Mouse (Mus musculus) stomach, embryonic 15.5 days (tissue): Measurements from ENCODE around the gene Atf5. TPM values are rescaled to one million over a fixed set of nuclear protein-coding genes. Genes with fewer than 3 reads are reported as not detected.
A peak's percentile ranks its signal among the peaks of the same experiment; 100 is the strongest.

Source experiments
- ATAC-seq: fragments of 200-750 bp; cut with Nextera tagmentation; 2 replicates; pipeline ENCODE4 v1.8.0; 2017; ENCODE audit warnings: low read depth, moderate number of reproducible peaks, moderate TSS enrichment; ENCODE audit not compliant: insufficient read depth, low FRiP score
- H3K27ac ChIP-seq: fragments of 300-500 bp; sonication (generic); 2 replicates; pipeline ENCODE4 v1.5.1; 2015; ENCODE audit warnings: mild to moderate bottlenecking, inconsistent platforms
- H3K27me3 ChIP-seq: fragments of 300-500 bp; sonication (generic); replicated peaks from 2 replicates; pipeline ENCODE4 v1.6.1; 2015; ENCODE audit warnings: inconsistent platforms
- H3K36me3 ChIP-seq: fragments of 300-500 bp; sonication (generic); 2 replicates; pipeline ENCODE4 v1.6.1; 2015; ENCODE audit warnings: inconsistent platforms
- H3K4me1 ChIP-seq: fragments of 300-500 bp; sonication (generic); 2 replicates; pipeline ENCODE4 v1.6.1; 2015; ENCODE audit warnings: inconsistent platforms
- H3K4me2 ChIP-seq: fragments of 300-500 bp; sonication (generic); 2 replicates; pipeline ENCODE4 v1.6.1; 2015; ENCODE audit warnings: mild to moderate bottlenecking, inconsistent platforms
- H3K4me3 ChIP-seq: fragments of 300-500 bp; sonication (generic); replicated peaks from 2 replicates; pipeline ENCODE4 v1.5.1; 2015; ENCODE audit warnings: inconsistent platforms
- H3K9ac ChIP-seq: fragments of 300-500 bp; sonication (generic); 2 replicates; pipeline ENCODE4 v1.6.1; 2015; ENCODE audit warnings: inconsistent platforms
- H3K9me3 ChIP-seq: fragments of 300-500 bp; sonication (generic); 2 replicates; pipeline ENCODE4 v1.6.1; 2016; ENCODE audit warnings: inconsistent platforms
- WGBS: fragments of 180-500 bp; shearing (Covaris S2); methylation state at CpG from one replicate; pipeline ENCODE4 v1.1.7; 2015; 5-methylcytosine and 5-hydroxymethylcytosine counted together
- polyA plus RNA-seq: library from polyadenylated mRNA; unstranded; fragments of >200 nt; fragmentation: Nextera tagmentation; extraction: Ambion mirVana; gene quantifications from 2 replicates; pipeline ENCODE4 v1.2.1, GENCODE M21; 2015

Atf5 gene
- polyA plus RNA-seq = 5.3 and 6.4 TPM in 2 replicates

DNA sequence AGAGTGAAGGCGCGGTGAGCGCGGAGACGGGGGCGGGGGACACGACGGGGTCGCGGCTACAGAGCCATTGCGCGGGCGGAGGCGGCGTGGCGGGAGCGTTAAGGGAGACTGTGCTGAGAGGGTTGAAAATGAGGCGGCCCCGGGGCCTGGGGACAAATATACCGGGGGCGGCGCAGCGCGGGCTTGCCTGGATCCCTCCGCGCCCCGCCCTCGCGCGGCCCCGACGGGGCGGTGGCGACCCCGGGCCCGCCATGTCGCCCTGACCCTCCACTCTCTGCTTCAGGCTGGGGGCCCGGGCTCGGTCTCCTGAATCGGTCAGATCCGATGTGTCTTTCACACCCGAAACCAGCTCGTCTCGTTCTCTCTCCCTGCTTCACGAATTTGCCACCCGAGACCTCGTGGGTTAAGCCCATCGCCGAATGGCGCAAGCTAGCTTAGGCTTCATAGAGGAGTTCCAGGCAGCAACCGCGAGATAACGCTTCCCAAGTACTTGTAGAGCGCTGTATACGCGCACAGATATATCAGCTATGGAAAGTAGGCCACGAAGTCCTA, at the start of gene Atf5:
Atf5 (minus strand) TSS at position 189 of the 552 bp plus-strand sequence.
- peak; percentile 13 for ATAC-seq
- under 1% methylated on average over 52 of the region's 57 CpGs for WGBS
- Histone ChIP-seq H3K27me3 (no peaks in the 10 kb centered on the region), H3K4me2 (peak within 1 kb of the TSS; percentile 82), H3K4me1 (peaks cover 39% of the 10 kb centered on the region), H3K4me3 (peak within 1 kb of the TSS; percentile 88), H3K9ac (peak within 1 kb of the TSS; percentile 95), H3K9me3 (no peaks in the 10 kb centered on the region), H3K36me3 (no peaks in the 10 kb centered on the region; the same call in 1 of the 2 replicates), H3K27ac (peak within 1 kb of the TSS; percentile 98)

DNA sequence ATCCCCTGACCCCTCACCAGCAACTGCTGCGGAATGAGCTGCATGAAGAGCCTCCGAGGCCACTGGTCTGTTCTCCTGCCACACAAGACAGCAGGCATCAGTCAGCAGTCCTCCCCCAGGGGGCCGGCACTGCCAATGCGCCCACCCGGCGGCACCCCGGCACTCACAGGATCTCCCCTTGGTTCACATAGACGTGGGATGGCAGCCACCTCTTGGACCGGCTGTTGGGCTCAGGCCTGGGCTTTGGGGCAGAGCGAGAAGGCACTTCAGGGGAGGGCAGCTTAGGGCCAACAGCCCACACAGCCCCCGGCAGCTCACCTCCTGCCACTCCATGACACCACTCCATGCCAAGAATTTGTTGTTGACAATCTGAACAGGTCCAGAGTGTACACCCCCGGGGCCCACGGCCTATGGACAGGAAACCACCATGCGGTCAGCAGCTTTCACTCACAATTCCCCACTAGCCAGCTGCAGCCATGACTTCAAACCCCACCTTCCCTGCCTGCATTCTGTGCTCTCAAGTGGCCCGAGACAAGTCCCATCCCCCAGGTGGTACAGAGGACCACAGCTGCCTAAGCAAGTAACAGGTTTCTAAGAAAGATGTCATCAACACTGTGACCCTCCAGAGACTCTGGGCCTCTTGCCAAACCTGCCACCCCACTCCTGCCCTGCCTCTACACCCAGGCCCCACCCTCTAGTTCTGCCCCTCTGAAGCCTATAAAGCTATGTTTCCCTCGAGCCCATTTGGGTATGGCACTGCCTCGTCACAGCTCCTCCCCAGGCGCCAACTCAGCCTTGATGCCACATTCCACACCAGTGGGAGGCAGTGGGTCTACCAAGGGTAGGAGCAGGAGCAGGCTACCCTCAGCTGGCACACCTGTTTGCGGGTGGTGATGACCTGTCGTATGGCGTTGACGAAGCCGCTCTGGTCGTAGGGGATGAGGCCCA, 48.4 kb upstream of the Atf5 start:
- H3K27me3 ChIP-seq = no peaks in the 10 kb centered on the region
- no peak overlapping the region for H3K4me3 ChIP-seq
- H3K9ac ChIP-seq = no peak overlapping the region
- 77% methylated on average over 24 of the region's 24 CpGs for WGBS
- H3K36me3 ChIP-seq = peaks cover 38% of the 10 kb centered on the region
- no peak for ATAC-seq
- H3K4me2 ChIP-seq = 0 out of 2 replicates have a peak overlapping the region, but pooled peaks have one; percentile 81
- H3K9me3 ChIP-seq = no peaks in the 10 kb centered on the region
- 0 out of 2 replicates have a peak overlapping the region, but pooled peaks have one; percentile 80 for H3K27ac ChIP-seq
- peaks cover 53% of the 10 kb centered on the region for H3K4me1 ChIP-seq

DNA sequence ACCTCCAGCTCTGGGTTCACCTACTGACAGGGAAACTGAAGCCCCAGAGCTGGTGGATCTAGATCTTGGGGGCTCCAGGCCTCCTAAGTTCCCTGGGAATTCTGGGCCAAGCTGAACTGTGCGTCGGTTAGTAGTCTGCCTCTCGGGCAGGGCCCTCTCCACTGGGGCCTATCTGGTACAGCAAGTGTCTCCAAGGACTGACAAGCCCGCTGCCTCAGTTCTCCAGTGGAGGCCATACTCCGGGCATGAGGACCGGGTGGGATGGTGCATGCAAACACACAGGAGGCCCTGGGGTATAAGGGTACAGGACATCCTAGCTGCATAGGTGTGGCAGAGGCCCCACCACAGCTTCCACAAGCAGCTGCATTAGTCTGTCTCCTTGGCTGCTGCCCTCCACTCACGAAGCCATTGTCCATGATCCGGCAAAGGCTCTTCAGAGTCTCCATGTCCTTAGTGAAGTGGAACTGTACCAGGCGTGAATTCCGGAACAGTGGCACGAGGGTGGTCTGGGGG, 47.6 kb upstream of the Atf5 start:
- 0 out of 2 replicates have a peak overlapping the region, but pooled peaks have one; percentile 13 for H3K27ac ChIP-seq
- no peak overlapping the region for H3K4me2 ChIP-seq
- peaks cover 38% of the 10 kb centered on the region for H3K36me3 ChIP-seq
- WGBS = 79% methylated on average over 11 of the region's 11 CpGs
- H3K9ac ChIP-seq = no peak overlapping the region
- H3K27me3 ChIP-seq = no peaks in the 10 kb centered on the region
- H3K9me3 ChIP-seq = no peaks in the 10 kb centered on the region
- no peak overlapping the region for H3K4me3 ChIP-seq
- H3K4me1 ChIP-seq = peaks cover 53% of the 10 kb centered on the region
- no peak for ATAC-seq

DNA sequence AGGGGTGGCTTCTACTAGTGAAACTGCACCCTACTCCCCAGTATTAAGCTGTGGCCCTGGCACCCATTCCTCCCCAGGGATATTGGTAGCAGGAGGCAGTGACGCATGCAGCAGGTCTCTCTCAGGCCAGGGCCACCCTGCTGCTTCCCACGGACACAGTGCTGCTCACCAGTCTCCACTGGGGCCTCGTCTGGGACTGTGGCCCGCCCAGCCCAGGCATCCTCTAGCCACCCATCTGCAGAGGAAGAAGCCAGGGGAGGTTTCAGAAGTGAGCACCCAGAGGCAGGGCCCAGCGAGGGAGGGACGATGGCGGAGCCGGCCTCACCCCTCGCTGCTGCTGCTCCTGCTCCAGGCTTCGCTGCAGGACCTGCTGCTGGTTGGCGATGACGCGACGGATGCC, 46.8 kb upstream of the Atf5 start:
- no peak overlapping the region for H3K9ac ChIP-seq
- no peak overlapping the region for H3K27ac ChIP-seq
- peaks cover 56% of the 10 kb centered on the region for H3K4me1 ChIP-seq
- WGBS = 84% methylated on average over 14 of the region's 14 CpGs
- H3K9me3 ChIP-seq = no peaks in the 10 kb centered on the region
- H3K36me3 ChIP-seq = peaks cover 38% of the 10 kb centered on the region
- no peaks in the 10 kb centered on the region for H3K27me3 ChIP-seq
- H3K4me3 ChIP-seq = no peak overlapping the region
- ATAC-seq = no peak
- H3K4me2 ChIP-seq = no peak overlapping the region

DNA sequence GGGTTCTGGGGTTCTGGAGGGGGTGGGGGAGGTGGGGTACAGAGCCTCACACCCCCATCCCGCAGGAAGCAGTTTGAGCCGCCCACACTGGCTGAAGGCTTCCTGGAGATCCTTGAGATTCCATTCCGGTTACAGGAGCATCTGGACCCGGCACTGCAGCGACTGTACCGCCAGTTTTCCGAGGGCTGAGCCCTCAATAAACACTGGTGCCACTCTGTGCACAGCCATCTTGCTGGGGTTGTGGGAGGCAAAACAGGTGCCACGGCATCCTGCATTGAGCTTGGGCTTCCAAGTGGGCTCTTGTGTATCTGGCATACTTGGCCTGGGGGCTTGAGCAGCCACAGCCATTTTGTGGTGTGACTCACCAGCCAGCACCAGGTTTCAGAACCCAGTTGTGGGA, 46.0 kb upstream of the Atf5 start:
- Histone ChIP-seq H3K27ac (no peak overlapping the region), H3K36me3 (peaks cover 38% of the 10 kb centered on the region), H3K4me3 (no peak overlapping the region), H3K4me2 (no peak overlapping the region), H3K9me3 (no peaks in the 10 kb centered on the region), H3K9ac (no peak overlapping the region), H3K4me1 (peaks cover 56% of the 10 kb centered on the region), H3K27me3 (no peaks in the 10 kb centered on the region)
- ATAC-seq = no peak
- 77% methylated on average over 8 of the region's 8 CpGs for WGBS

DNA sequence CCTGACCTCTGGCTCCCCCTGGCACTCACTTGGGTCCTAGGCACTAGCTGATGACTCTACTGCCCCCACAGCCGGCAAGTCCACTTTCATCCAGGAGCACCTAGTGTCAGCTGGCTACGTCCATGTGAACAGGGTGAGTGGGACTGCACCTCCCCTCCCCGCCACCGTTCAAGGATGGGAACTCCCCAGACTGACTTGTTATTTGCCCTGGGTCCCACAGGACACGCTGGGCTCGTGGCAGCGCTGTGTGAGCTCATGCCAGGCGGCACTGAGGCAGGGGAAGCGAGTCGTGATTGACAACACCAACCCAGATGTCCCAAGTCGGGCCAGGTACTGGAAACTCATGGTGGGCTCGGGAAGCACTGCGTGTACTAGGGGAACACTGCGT, 45.0 kb upstream of the Atf5 start:
- Histone ChIP-seq H3K4me2 (no peak overlapping the region), H3K27ac (peak overlapping the region; percentile 61; the same call in 1 of the 2 replicates), H3K27me3 (no peaks in the 10 kb centered on the region), H3K4me1 (peaks cover 49% of the 10 kb centered on the region), H3K9me3 (no peaks in the 10 kb centered on the region), H3K9ac (no peak overlapping the region), H3K36me3 (peaks cover 38% of the 10 kb centered on the region), H3K4me3 (no peak overlapping the region)
- no peak for ATAC-seq
- 76% methylated on average over 14 of the region's 14 CpGs for WGBS

DNA sequence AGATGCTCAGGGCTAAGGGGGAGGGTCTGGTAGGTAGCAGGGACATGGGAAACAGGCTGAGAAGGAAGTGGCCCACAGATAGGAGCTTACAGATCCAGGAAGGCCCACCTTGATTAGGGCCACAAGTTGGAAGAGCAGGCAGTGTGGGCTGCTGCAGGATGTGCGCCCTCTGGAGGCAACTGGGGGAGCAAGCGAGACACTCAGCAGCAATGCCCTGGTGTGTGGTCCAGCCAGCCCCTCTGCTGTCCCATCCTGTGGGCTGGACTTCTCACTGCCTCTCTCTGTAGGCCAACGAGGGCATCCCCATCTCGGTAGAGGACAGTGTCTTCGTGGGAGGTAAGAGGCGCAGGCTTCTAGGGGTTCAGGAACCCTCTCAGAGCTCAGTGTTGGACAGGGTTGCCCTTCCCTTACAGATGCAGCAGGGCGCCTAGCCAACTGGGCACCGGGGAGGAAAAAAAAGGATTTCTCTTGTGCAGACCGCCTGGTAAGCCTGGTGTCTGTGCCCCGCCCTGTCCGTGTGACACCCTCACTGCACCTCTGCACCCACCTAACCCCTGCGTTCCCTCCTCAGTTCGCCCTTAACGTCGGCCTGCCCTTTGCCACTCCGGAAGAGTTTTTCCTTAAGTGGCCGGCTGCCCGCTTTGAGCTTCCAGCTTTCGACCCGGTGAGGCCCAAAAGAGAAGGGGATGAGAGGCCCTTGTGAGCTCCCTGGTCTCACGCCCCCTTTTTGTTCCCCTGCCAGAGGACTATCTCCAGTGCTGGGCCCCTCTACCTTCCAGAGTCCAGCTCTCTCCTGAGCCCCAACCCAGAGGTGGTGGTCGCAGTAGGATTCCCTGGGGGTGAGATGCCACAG, 44.3 kb upstream of the Atf5 start:
- WGBS = 52% methylated on average over 22 of the region's 22 CpGs
- Histone ChIP-seq H3K27ac (peak overlapping the region; percentile 61; the same call in 1 of the 2 replicates), H3K36me3 (peaks cover 38% of the 10 kb centered on the region), H3K27me3 (no peaks in the 10 kb centered on the region), H3K9ac (no peak overlapping the region), H3K4me3 (no peak overlapping the region), H3K9me3 (no peaks in the 10 kb centered on the region), H3K4me2 (no peak overlapping the region), H3K4me1 (peaks cover 45% of the 10 kb centered on the region)
- ATAC-seq = peak; percentile 25

DNA sequence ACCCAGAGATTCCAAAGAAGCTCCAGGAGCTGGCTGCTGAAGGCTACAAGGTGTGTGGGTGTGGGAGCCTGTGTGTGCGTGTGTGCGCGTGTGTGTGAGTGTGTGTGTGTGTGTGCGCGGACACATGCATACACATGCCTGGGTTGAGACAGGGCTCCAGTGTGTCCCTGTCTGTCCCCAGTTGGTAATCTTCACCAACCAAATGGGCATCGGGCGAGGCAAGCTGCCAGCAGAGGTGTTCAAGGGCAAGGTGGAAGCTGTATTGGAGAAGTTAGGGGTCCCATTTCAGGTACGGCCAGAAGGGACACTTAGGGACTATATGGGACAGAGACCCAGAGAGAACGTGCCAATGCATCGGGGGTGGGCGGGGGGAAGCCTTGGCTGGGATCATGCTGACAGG, 43.4 kb upstream of the Atf5 start:
- 90% methylated on average over 11 of the region's 11 CpGs for WGBS
- Histone ChIP-seq H3K36me3 (peaks cover 36% of the 10 kb centered on the region), H3K9ac (no peak overlapping the region)

DNA sequence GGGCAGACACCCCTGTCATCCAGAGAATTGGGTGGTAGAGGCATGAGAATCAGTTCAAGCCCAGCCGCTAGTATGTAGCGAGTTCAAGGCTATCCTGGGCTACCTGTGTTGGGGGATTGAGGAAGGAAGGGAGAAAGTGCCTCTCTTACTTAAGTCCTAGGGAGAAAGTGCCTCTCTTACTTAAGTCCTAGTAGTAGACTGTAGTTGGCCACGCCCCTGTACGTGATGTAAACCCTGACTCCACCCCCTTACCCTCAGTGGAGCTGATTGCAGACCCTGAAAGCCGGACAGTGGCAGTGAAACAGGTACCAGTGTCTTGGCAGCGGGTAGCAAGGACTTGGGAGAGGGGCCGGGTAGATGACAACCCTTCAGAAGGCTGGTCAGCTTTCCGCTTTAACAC, 41.4 kb upstream of the Atf5 start:
- no peak for ATAC-seq
- H3K9ac ChIP-seq = no peak overlapping the region
- H3K4me1 ChIP-seq = peaks cover 52% of the 10 kb centered on the region
- H3K9me3 ChIP-seq = no peaks in the 10 kb centered on the region
- H3K36me3 ChIP-seq = peaks cover 16% of the 10 kb centered on the region
- 21% methylated on average over 8 of the region's 8 CpGs for WGBS
- H3K4me2 ChIP-seq = peak overlapping the region; percentile 87
- peak overlapping the region; percentile 82 for H3K27ac ChIP-seq
- no peaks in the 10 kb centered on the region for H3K27me3 ChIP-seq
- peak overlapping the region; percentile 62 for H3K4me3 ChIP-seq

More for the DNA sequence above, 43.4 kb upstream of the Atf5 start:
- H3K4me1 ChIP-seq = peaks cover 43% of the 10 kb centered on the region
- H3K4me3 ChIP-seq = no peak overlapping the region
- H3K4me2 ChIP-seq = no peak overlapping the region
- H3K27me3 ChIP-seq = no peaks in the 10 kb centered on the region
- H3K27ac ChIP-seq = no peak overlapping the region
- ATAC-seq = no peak
- no peaks in the 10 kb centered on the region for H3K9me3 ChIP-seq

DNA sequence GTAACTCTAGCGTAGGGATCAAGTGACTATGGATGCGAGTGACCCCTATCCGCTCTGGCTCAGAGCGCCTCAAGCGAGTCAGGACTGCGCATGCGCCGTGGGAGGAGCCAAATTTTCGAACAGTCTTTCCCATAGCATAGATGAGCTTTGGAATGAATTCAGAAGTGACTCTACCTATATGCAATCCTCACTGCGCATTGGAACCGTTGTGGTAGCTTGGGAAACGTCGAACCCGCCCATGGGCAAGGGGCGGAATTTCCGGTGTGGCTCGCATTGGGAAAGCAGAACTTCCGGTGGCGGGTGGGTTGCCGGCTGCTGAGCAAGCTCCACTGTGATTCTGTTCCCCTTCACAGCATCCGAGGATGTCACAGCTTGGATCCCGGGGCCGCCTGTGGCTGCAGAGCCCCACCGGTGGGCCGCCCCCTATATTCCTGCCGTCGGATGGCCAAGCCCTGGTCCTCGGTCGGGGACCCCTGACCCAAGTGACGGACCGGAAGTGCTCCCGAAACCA, 40.6 kb upstream of the Atf5 start, which contains the start of gene Pnkp:
Pnkp (plus strand) TSS at position 98 of the 511 bp plus-strand sequence.
- Histone ChIP-seq H3K9me3 (no peaks in the 10 kb centered on the region), H3K27me3 (no peaks in the 10 kb centered on the region), H3K9ac (peak within 1 kb of the TSS; percentile 72), H3K27ac (peak within 1 kb of the TSS; percentile 82), H3K4me3 (peak within 1 kb of the TSS; percentile 62), H3K4me2 (peak within 1 kb of the TSS; percentile 87), H3K4me1 (peaks cover 60% of the 10 kb centered on the region), H3K36me3 (0 out of 2 replicates have a peak, but pooled peaks cover 12% of the 10 kb centered on the region)
- ATAC-seq = peak; percentile 24; the same call in 1 of the 2 replicates
- under 1% methylated on average over 32 of the region's 32 CpGs for WGBS
